Mouse (Mus musculus) small intestine, adult 2 months (tissue): ENCODE data around the gene Dupd1.

Experiments used
- CTCF ChIP-seq: fragments of 200-500 bp; IDR thresholded peaks from 2 replicates; pipeline ENCODE4 v1.5.1; 2012; ENCODE audit warnings: low read depth, mild to moderate bottlenecking, control low read depth, inconsistent platforms, low read length, moderate library complexity, mixed read lengths; ENCODE audit not compliant: insufficient replicate concordance, insufficient read length; ENCODE audit errors: extremely low read depth
- POLR2A ChIP-seq: fragments of 200-500 bp; IDR thresholded peaks from 2 replicates; pipeline ENCODE4 v1.6.1; 2012; ENCODE audit warnings: low read depth, mild to moderate bottlenecking, control low read depth, inconsistent platforms, low read length, moderate library complexity

DNA sequence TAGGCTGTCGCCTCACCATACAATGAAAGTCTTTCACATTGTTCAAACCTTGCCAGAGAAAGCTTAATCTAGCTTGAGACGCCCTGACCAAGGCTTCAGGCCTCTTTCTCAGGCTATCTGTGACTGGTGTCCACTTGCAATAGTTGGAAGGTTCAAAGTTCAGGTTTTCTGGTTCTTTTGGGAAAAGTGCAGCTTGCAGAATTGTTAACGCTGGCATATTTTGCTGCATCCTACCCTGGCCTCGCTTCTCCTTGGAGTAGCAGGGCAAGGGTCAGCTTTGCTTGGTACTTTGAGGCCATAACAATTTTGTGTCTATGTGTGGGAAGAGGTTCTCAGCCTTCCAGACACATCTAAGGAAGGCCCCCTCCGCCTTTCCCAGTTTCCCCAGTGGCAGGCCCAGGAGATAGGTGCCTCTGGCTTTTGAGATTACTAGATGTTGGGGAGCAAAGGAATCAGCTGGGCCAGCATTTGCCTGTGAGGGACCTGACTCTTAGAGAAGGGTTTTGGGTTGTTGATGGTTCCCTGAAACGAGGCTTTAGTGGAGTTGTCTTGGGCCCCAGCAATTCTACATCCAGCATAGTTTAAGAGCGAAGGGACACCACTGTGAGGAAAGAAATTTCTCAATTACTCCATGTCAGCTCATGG, 18.1 kb downstream of the Dupd1 start:
- TF ChIP-seq POLR2A (no peak), CTCF (no peak)
